Mouse (Mus musculus) heart, adult 8-10 months (tissue): ENCODE results near the gene Mrpl2. TPM values are rescaled to one million over a fixed set of nuclear protein-coding genes. Genes with fewer than 3 reads are reported as not detected.

Source experiments
- total RNA-seq, 4 experiments: library from RNA; stranded (reverse); gene quantifications; 2 replicates each; pipeline ENCODE4 v1.2.4; 2022

Gene Mrpl2
- total RNA-seq, 4 experiments from 2014 or later = 115 to 133 (median 125) TPM

Other genes starting within 250 kb of the Mrpl2 start
- 1 to 10 TPM in 1 of 4 experiments, under 1 TPM in 3; 0.54 to 1.0 (median 0.88) TPM for gene Crip3, start 217.3 kb upstream of the Mrpl2 start, total RNA-seq
- gene Slc22a7, start 207.8 kb upstream of the Mrpl2 start, total RNA-seq = not detected
- under 1 TPM; 0.11 to 0.41 (median 0.24) TPM for gene Ttbk1, start 158.6 kb upstream of the Mrpl2 start, total RNA-seq
- gene Dnph1, start 149.5 kb upstream of the Mrpl2 start, total RNA-seq = 1 to 10 TPM; 1.7 to 2.2 (median 1.8) TPM
- gene Cul9, start 99.8 kb upstream of the Mrpl2 start, total RNA-seq = 10 to 100 TPM; 22.7 to 28.0 (median 24.9) TPM
- 100 to 1,000 TPM in 2 of 4 experiments, 10 to 100 TPM in 2; 84.1 to 121 (median 98.6) TPM for gene Srf, start 90.1 kb upstream of the Mrpl2 start, total RNA-seq
- 1 to 10 TPM; 1.8 to 3.5 (median 2.1) TPM for gene Ptk7, start 16.7 kb upstream of the Mrpl2 start, total RNA-seq
- 10 to 100 TPM; 27.5 to 29.1 (median 28.5) TPM for gene Klc4, start 207 bp upstream of the Mrpl2 start, total RNA-seq
- gene Cul7, start 4.1 kb downstream of the Mrpl2 start, total RNA-seq = 10 to 100 TPM; 16.5 to 21.2 (median 18.7) TPM
- gene Rrp36, start 28.1 kb downstream of the Mrpl2 start, total RNA-seq = 10 to 100 TPM; 10.5 to 13.7 (median 12.4) TPM
- 10 to 100 TPM; 47.1 to 52.5 (median 51.6) TPM for gene Mea1, start 32.6 kb downstream of the Mrpl2 start, total RNA-seq
- 10 to 100 TPM; 53.8 to 65.7 (median 61.5) TPM for gene Klhdc3, start 34.7 kb downstream of the Mrpl2 start, total RNA-seq
- 10 to 100 TPM; 25.1 to 31.0 (median 28.6) TPM for gene Ppp2r5d, start 58.9 kb downstream of the Mrpl2 start, total RNA-seq
- gene Pex6, start 65.2 kb downstream of the Mrpl2 start, total RNA-seq = 10 to 100 TPM; 34.4 to 37.4 (median 35.7) TPM
- gene Gnmt, start 82.9 kb downstream of the Mrpl2 start, total RNA-seq = 1 to 10 TPM; 2.6 to 7.2 (median 3.4) TPM
- gene Cnpy3, start 106.0 kb downstream of the Mrpl2 start, total RNA-seq = 10 to 100 TPM; 17.2 to 22.1 (median 18.4) TPM
- gene Ptcra, start 117.5 kb downstream of the Mrpl2 start, total RNA-seq = not detected
- gene 2310039H08Rik, start 126.4 kb downstream of the Mrpl2 start, total RNA-seq = 10 to 100 TPM; 24.2 to 33.2 (median 28.9) TPM
- 10 to 100 TPM; 43.9 to 58.6 (median 52.8) TPM for gene Rpl7l1, start 136.4 kb downstream of the Mrpl2 start, total RNA-seq
- gene Bicral, start 212.3 kb downstream of the Mrpl2 start, total RNA-seq = 10 to 100 TPM; 12.8 to 15.3 (median 14.4) TPM
- gene Tbcc, start 244.5 kb downstream of the Mrpl2 start, total RNA-seq = 10 to 100 TPM; 15.4 to 18.6 (median 17.3) TPM